Mouse (Mus musculus) adrenal gland, adult 8-10 months (tissue): ENCODE results near the gene Hsd3b2. TPM values are rescaled to one million over a fixed set of nuclear protein-coding genes. Genes with fewer than 3 reads are reported as not detected.
"Not testable (repeated sequence)": the region's sequence is repeated elsewhere in the genome, so short reads cannot be mapped to it uniquely, and the experiment has no call there.

ENCODE experiments used
- DNase-seq: peaks from one replicate; pipeline ENCODE4 v3.0.0; 2022
- total RNA-seq, 4 experiments: library from RNA; stranded (reverse); gene quantifications; 2 replicates each; pipeline ENCODE4 v1.2.4; 2022

Hsd3b2 gene
- under 1 TPM in 3 of 4 experiments, not detected in 1; 0.16 to 0.28 (median 0.25) TPM for total RNA-seq

- no peak for DNase-seq
These were observed at the start of gene Hsd3b2 for GRCm38 (mm10) chr3:98724376-98724775. TSS of gene Hsd3b2 (minus strand) at chr3:98724543.

GRCm38 (mm10) chr3:98764155-98764554, 39.8 kb upstream of the Hsd3b2 start:
- no peak for DNase-seq

DNA sequence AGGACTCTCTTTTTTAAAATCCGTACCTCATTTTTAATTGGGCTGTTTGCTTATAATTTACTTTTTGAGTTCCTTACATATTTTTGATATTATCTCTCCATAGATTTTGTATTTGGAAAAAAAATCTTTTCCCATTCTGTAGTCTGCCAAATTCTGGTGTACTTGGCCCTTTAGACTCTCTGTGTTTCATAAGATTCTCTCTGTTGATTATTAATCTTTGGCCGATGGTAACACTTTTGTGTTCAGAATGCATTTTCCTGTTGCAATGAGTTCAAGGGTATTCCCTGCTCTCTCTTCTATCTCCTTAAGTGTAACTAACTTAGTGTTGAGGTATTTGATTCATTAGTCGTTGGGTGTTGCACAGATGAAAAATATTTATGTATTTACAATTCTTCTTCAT, 32.5 kb upstream of the Hsd3b2 start:
- DNase-seq: no peak

DNA sequence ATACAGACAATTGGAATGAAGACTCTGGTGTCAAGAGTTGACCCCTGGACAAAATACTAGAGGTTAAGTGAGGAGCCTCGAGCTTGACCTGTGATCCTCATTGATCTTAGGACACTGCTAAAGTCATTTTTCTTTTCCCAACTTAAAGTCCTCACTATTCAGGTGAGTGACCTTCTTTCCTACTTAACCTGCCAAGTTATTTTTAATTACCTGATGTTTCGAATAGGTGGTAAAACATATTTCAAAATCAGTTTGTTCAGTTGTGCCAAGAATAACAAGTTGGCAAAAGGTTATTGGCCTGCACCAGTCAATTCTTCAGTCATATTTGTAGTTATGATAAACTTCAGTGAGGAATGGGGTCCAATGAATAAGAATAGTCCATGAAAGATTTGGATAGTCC, 27.8 kb upstream of the Hsd3b2 start:
- no peak for DNase-seq

DNA sequence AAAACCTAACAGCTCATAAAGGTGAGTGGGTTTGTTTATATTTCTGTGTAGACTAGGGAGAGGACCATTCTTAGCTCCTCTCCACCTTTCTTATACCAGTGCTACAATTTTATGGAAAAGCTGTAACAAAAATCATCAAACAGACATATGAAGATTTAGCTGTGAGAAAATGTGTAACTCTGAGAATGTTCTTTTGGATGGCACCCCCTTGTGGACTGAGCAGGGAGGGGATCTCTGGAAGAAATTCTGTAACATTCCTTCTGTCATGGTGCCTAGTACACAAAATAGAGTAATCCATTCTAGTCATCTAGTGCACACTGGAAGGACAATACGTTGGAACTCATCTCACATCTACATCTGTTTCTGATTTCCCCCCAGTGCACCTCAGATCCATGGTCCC, 16.7 kb upstream of the Hsd3b2 start:
- not testable (repeated sequence) for DNase-seq

DNA sequence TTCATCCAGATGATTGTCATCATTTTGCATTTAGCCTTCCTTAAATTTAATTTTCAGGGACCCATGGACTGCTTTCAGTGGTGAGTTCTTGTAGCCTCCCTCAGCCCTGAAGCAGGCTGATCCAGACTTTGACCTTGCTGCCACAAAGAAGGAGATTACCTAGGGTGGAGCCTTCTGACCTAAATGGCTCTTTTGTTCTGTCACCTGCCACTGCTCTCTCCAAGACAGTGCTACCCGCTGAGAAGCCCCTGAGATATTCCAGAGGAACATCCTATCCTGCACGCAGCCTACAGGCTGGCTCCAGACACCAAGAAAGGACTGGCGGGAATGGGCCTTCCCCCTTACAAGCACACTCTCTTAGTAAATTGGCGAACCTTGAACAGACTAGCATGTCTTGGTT, 10.0 kb upstream of the Hsd3b2 start:
- DNase-seq: no peak

- DNase-seq: no peak
These were observed 9.4 kb upstream of the Hsd3b2 start for GRCm38 (mm10) chr3:98733724-98734123.

DNA sequence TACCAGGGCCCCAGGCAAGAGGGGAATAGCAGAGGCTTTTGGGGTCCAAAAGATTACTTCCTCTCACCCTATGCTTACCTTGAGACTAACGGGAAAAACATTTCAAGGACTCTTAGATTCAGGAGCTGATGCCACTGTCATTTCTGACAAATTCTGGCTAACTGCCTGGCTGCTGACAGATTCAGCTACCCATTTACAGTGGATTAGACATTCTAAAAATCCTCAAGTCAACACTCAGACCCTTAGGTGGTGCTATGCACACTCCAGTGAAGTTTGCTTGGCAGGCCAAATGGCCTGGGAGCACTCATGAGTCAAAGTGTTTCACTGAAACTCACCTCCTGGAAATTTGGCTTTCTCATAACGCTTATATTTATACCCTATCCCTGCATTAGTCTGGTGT, 1.9 kb upstream of the Hsd3b2 start:
- peak; percentile 3 for DNase-seq

GRCm38 (mm10) chr3:98720740-98721139, 3.6 kb downstream of the Hsd3b2 start:
- DNase-seq: no peak

DNA sequence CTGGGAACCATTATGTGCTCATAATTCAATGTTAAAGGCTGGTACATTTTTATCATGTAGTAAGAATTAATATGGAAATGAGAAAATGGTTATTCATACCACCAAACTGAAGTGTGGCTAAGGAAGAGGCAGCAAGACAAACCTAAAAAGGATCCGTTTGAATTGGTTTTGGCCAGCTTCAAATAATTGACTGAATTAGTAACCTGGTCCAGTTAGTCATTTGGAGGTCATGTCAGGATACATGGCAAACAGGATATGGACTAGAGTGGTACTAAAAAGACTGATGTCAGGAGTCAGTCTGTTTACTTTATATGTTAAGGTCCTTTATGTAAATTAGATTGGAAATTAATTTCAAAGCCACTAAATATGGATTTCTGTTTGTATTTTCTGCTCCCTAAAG, 41.9 kb downstream of the Hsd3b2 start:
- DNase-seq: no peak

DNA sequence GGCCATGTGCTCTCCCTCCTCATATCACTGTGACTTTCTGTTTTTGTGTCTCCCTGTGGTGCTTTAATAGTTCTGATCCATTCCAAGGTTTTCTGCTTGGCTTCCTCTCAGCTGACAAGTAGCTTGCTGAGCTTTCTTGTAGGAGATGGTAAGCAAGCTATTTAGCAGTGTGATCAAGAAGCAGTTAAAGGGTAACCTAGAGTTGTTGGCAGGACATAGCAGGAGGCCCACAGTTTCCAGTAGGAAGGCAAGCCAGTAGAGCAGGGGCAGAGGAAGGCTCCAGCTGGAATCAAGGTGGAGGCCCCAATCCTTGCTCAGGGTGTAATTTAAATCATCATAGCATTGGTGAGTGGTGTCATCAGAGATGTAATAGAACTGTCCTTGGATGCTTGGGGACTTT, 43.6 kb downstream of the Hsd3b2 start:
- no peak for DNase-seq

Other genes with a start within 250 kb of the Hsd3b2 start
- gene Hsd3b4, start 214.0 kb downstream of the Hsd3b2 start, total RNA-seq: not detected
- gene Gm10681, start 135.7 kb downstream of the Hsd3b2 start, total RNA-seq: not detected
- gene Hsd3b5, start 94.3 kb downstream of the Hsd3b2 start, total RNA-seq: not detected
- gene Hsd3b3, start 38.6 kb upstream of the Hsd3b2 start, total RNA-seq: not detected
- gene Hsd3b6, start 89.9 kb upstream of the Hsd3b2 start, total RNA-seq: 100 to 1,000 TPM in 2 of 4 experiments, 10 to 100 TPM in 2; 62.5 to 342 (median 149) TPM
- over 10,000 TPM; 14,159 to 21,140 (median 16,040) TPM for gene Hsd3b1, start 135.3 kb upstream of the Hsd3b2 start, total RNA-seq
- 100 to 1,000 TPM; 231 to 398 (median 393) TPM for gene Hao2, start 168.7 kb upstream of the Hsd3b2 start, total RNA-seq